Mouse (Mus musculus) megakaryocyte, embryonic 14.5 days (primary cell): ENCODE data around the gene Smg6.

ENCODE experiments used
- FLI1 ChIP-seq: IDR thresholded peaks from 2 replicates; pipeline ENCODE4 v1.6.1; 2012; ENCODE audit warnings: low read length, inconsistent platforms, mixed read lengths
- GATA1 ChIP-seq: IDR thresholded peaks from 3 replicates; pipeline ENCODE4 v1.6.1; 2012; ENCODE audit warnings: mixed read lengths, low read length, inconsistent platforms, borderline replicate concordance

- no peak for TF ChIP-seq GATA1
- no peak for TF ChIP-seq FLI1
These were observed 92.2 kb downstream of the Smg6 start for GRCm38 (mm10) chr11:75017831-75018230.
